Mouse (Mus musculus): ENCODE results near the gene Litaf. TPM values are rescaled to one million over a fixed set of nuclear protein-coding genes. Genes with fewer than 3 reads are reported as not detected.

The Litaf gene
- polyA plus RNA-seq, 1 experiment from 2014 or later = 137 TPM

GRCm38 (mm10) chr16:11012571-11013463 is 53.1 kb downstream of the Litaf start:
- H3K4me3 ChIP-seq (replicated peaks; ENCODE audit: low read depth, low read length) = no peak overlapping the region
- TF ChIP-seq CTCF (IDR thresholded peaks at IDR 0.05; ENCODE audit: low read depth) = no peak
- no peak for ATAC-seq (replicated peaks; ENCODE audit: low FRiP score, low read depth)
- H3K4me2 ChIP-seq (ENCODE audit: low read length) = no peak overlapping the region
- WGBS = 63% methylated on average over 11 of the region's 11 CpGs
- no peaks in the 10 kb centered on the region for H3K27me3 ChIP-seq (ENCODE audit: insufficient read depth, low read length)
- H3K9me3 ChIP-seq (replicated peaks; ENCODE audit: low read length) = no peaks in the 10 kb centered on the region
- peaks cover 21% of the 10 kb centered on the region for H3K4me1 ChIP-seq (replicated peaks; ENCODE audit: insufficient read depth, low read length)
- no peaks in the 10 kb centered on the region for H3K36me3 ChIP-seq (ENCODE audit: insufficient read depth, low read length)
- DNase-seq (ENCODE audit: low spot score) = peak; percentile 34
- no peak overlapping the region for H3K9ac ChIP-seq (ENCODE audit: low read depth, low read length)
- H3K27ac ChIP-seq = 0 out of 2 replicates have a peak overlapping the region, but pooled peaks have one; percentile 13

GRCm38 (mm10) chr16:11011939-11012338 is 54.0 kb downstream of the Litaf start:
- TF ChIP-seq CTCF (IDR thresholded peaks at IDR 0.05; ENCODE audit: low read depth) = no peak
- peaks cover 25% of the 10 kb centered on the region for H3K4me1 ChIP-seq (replicated peaks; ENCODE audit: insufficient read depth, low read length)
- no peak overlapping the region for H3K9ac ChIP-seq (ENCODE audit: low read depth, low read length)
- ATAC-seq (replicated peaks; ENCODE audit: low FRiP score, low read depth) (no peak), DNase-seq (ENCODE audit: low spot score) (no peak)
- no peaks in the 10 kb centered on the region for H3K9me3 ChIP-seq (replicated peaks; ENCODE audit: low read length)
- no peak overlapping the region for H3K4me2 ChIP-seq (ENCODE audit: low read length)
- H3K27ac ChIP-seq = no peak overlapping the region
- H3K27me3 ChIP-seq (ENCODE audit: insufficient read depth, low read length) = no peaks in the 10 kb centered on the region
- H3K4me3 ChIP-seq (replicated peaks; ENCODE audit: low read depth, low read length) = no peak overlapping the region
- H3K36me3 ChIP-seq (ENCODE audit: insufficient read depth, low read length) = no peaks in the 10 kb centered on the region
- 95% methylated on average over 4 of the region's 4 CpGs for WGBS

DNA sequence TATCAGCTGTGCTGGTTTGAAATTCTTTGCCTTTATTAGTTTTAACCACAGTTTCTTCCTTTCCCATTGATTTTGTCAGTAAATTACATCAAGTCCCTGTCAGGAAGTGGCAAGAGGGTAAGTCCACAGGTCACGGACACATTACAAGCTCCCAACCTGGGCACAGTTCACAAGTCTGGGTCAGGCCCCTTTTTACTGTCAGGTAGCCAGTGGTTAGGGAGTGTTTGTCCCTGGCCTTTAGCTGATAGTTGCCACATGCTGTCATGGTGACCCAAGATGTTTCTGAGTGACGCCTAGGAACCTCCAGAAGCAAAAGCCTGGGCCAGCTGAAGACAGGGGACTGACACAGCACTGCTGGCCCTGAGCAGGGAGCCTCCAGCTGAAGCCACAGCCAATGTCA is 54.8 kb downstream of the Litaf start:
- ATAC-seq (replicated peaks; ENCODE audit: low FRiP score, low read depth) = no peak
- H3K27me3 ChIP-seq (ENCODE audit: insufficient read depth, low read length) = no peaks in the 10 kb centered on the region
- no peak for DNase-seq (ENCODE audit: low spot score)
- WGBS = 76% methylated on average over 2 of the region's 2 CpGs
- peaks cover 25% of the 10 kb centered on the region for H3K4me1 ChIP-seq (replicated peaks; ENCODE audit: insufficient read depth, low read length)
- H3K36me3 ChIP-seq (ENCODE audit: insufficient read depth, low read length) = no peaks in the 10 kb centered on the region
- H3K9ac ChIP-seq (ENCODE audit: low read depth, low read length) = no peak overlapping the region
- no peak overlapping the region for H3K27ac ChIP-seq
- H3K4me2 ChIP-seq (ENCODE audit: low read length) = no peak overlapping the region
- no peak overlapping the region for H3K4me3 ChIP-seq (replicated peaks; ENCODE audit: low read depth, low read length)
- no peak for TF ChIP-seq CTCF (IDR thresholded peaks at IDR 0.05; ENCODE audit: low read depth)
- no peaks in the 10 kb centered on the region for H3K9me3 ChIP-seq (replicated peaks; ENCODE audit: low read length)

DNA sequence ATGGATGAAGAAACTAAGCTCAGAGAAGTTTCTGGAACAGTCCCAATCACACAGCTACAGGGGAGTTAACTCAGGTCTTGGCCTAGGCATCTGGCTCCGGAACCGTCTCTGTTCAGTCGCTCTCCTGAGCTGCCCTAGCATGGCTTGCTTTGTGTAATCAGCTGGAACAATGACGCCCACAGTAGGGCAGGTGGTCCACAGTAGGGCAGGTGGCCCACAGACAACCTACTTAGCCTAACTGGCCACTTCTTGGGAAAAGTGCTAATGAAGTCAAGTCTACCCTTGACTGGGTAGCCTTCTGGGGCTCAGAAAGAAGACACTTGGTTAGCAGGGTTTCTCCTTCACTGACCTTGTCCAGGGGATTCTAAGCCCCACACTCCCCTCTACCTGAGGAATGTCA is 55.7 kb downstream of the Litaf start:
- Histone ChIP-seq H3K4me3 (replicated peaks; ENCODE audit: low read depth, low read length) (no peak overlapping the region), H3K27me3 (ENCODE audit: insufficient read depth, low read length) (no peaks in the 10 kb centered on the region), H3K4me1 (replicated peaks; ENCODE audit: insufficient read depth, low read length) (peaks cover 25% of the 10 kb centered on the region), H3K4me2 (ENCODE audit: low read length) (no peak overlapping the region), H3K9ac (ENCODE audit: low read depth, low read length) (no peak overlapping the region), H3K36me3 (ENCODE audit: insufficient read depth, low read length) (no peaks in the 10 kb centered on the region), H3K9me3 (replicated peaks; ENCODE audit: low read length) (no peaks in the 10 kb centered on the region), H3K27ac (no peak overlapping the region)
- ATAC-seq (replicated peaks; ENCODE audit: low FRiP score, low read depth) (no peak), DNase-seq (ENCODE audit: low spot score) (no peak)
- TF ChIP-seq CTCF (IDR thresholded peaks at IDR 0.05; ENCODE audit: low read depth) = no peak
- WGBS = 76% methylated on average over 4 of the region's 4 CpGs

DNA sequence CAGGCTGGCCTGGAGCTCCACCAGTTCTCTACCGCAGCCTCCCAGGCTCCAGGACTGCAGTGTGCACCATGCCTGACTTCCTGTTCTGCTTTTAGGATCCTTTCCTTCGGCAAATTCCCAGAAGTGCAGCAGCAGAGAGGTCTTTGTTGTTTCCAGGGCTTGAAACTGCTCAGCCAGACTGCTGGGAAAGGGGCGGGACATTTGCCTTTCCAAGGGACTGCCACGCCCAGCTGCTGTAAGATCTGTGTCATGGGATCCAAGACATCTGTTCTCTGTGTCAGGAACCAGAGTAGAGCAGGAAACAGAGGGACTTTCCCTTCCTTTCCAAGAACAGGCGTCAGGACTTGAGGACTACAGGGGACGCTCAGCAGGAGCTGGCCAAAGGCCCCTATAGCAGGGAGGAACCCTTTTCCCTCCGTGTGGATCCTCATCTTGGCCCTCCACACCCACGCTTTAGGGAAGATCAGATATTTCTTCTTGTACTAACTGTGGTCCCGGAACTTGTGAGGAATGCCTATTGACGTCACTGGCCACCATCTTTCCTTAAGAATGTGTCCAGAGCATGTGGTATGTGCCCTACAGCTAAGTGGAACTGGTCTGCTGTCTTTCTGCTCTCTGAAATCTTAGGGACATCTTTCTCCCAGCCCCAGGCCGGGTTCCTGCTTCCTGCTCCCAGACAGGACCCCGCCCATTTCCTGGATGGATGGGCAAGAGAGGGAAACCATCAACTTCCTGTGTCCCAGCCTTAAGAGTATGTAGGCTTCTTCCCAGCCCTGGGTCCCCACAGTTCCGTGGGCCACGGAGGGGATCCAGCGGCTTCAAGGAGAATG is 57.6 kb downstream of the Litaf start:
- Histone ChIP-seq H3K4me2 (ENCODE audit: low read length) (peak overlapping the region; percentile 46), H3K9me3 (replicated peaks; ENCODE audit: low read length) (no peaks in the 10 kb centered on the region), H3K4me1 (replicated peaks; ENCODE audit: insufficient read depth, low read length) (peaks cover 25% of the 10 kb centered on the region), H3K27me3 (ENCODE audit: insufficient read depth, low read length) (no peaks in the 10 kb centered on the region), H3K36me3 (ENCODE audit: insufficient read depth, low read length) (no peaks in the 10 kb centered on the region), H3K9ac (ENCODE audit: low read depth, low read length) (peak overlapping the region; percentile 35; the same call in 1 of the 2 replicates), H3K27ac (peak overlapping the region; percentile 98), H3K4me3 (replicated peaks; ENCODE audit: low read depth, low read length) (peak overlapping the region; percentile 17)
- no peak for TF ChIP-seq CTCF (IDR thresholded peaks at IDR 0.05; ENCODE audit: low read depth)
- peak; percentile 93 for ATAC-seq (replicated peaks; ENCODE audit: low FRiP score, low read depth)
- peak; percentile 99 for DNase-seq (ENCODE audit: low spot score)
- 15% methylated on average over 15 of the region's 15 CpGs for WGBS

- no peak overlapping the region for H3K4me3 ChIP-seq (replicated peaks; ENCODE audit: low read depth, low read length)
- no peaks in the 10 kb centered on the region for H3K27me3 ChIP-seq (ENCODE audit: insufficient read depth, low read length)
- TF ChIP-seq CTCF (IDR thresholded peaks at IDR 0.05; ENCODE audit: low read depth) = no peak
- no peaks in the 10 kb centered on the region for H3K36me3 ChIP-seq (ENCODE audit: insufficient read depth, low read length)
- no peak overlapping the region for H3K9ac ChIP-seq (ENCODE audit: low read depth, low read length)
- WGBS = 73% methylated on average over 6 of the region's 6 CpGs
- no peak overlapping the region for H3K4me2 ChIP-seq (ENCODE audit: low read length)
- DNase-seq (ENCODE audit: low spot score) (peak; percentile 45), ATAC-seq (replicated peaks; ENCODE audit: low FRiP score, low read depth) (no peak)
- peak overlapping the region; percentile 98 for H3K27ac ChIP-seq
- H3K9me3 ChIP-seq (replicated peaks; ENCODE audit: low read length) = no peaks in the 10 kb centered on the region
- H3K4me1 ChIP-seq (replicated peaks; ENCODE audit: insufficient read depth, low read length) = peaks cover 15% of the 10 kb centered on the region
Observed at GRCm38 (mm10) chr16:11006100-11006499, 59.9 kb downstream of the Litaf start.
